Mouse (Mus musculus) activated CD4-positive, CD25-positive, alpha-beta regulatory T cell (primary cell): Measurements from ENCODE around the gene Fam228b. TPM values are rescaled to one million over a fixed set of nuclear protein-coding genes. Genes with fewer than 3 reads are reported as not detected.

Experiments used
- polyA plus RNA-seq, 2 experiments: library from polyadenylated mRNA; unstranded; fragments of 100-300 nt; shearing (Covaris generic); gene quantifications; one replicate each; pipeline ENCODE4 v1.2.1; 2017

Fam228b gene
- 1 to 10 TPM in 1 of 2 experiments, not detected in 1; 1.2 TPM for polyA plus RNA-seq

GRCm38 (mm10) chr12:4768492-4769332 lies at the start of gene Fam228b, which contains the start of gene Pfn4:
Gene Fam228b, minus strand, starts transcription at chr12:4769267.
Gene Pfn4, plus strand, starts transcription at chr12:4769022.

GRCm38 (mm10) chr12:4817361-4818101 lies 48.5 kb upstream of the Fam228b start, which contains the start of gene Sf3b6:
Gene Sf3b6, plus strand, starts transcription at chr12:4817544.

DNA sequence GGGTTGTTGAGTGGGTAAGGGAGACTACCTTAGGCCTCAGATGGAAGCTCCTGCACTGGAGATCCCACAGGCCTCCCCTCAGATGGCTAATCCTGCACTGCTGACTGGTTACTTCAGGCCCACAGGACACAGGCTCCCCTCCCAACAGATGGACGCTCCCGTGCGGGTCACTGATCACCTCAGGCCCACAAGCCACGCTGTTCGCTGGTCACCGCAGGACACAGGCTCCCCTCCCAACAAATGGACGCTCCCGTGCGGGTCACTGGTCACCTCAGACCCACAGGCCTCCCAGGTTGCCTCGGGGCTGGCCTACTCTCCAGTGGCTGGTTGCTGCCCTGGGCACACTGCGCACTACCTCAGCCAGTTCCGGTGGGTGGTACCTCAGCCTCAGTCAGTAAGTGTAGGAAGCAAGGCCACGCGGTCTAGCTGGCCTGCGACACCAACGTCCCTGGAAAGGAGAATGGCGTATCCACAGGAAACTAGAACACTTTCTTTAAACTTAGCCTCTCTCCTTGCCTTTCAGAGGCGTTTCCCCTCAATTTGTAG lies 31.0 kb downstream of the Fam228b start, which contains the start of gene Fam228a:
TSS of gene Fam228a (minus strand) at position 400 of the 546 bp plus-strand sequence.

Other genes starting within 250 kb of the Fam228b start
- 100 to 1,000 TPM; 130 to 168 TPM for gene Itsn2, start 176.6 kb downstream of the Fam228b start, polyA plus RNA-seq
- not detected for gene Gm3625, start 176.3 kb downstream of the Fam228b start, polyA plus RNA-seq
- under 1 TPM in 1 of 2 experiments, not detected in 1; 0.55 TPM for gene Fam228a, start 30.8 kb downstream of the Fam228b start, polyA plus RNA-seq
- gene Pfn4, start 245 bp downstream of the Fam228b start, polyA plus RNA-seq = 1 to 10 TPM in 1 of 2 experiments, under 1 TPM in 1; 0.43 to 1.5 TPM
- gene Sf3b6, start 48.3 kb upstream of the Fam228b start, polyA plus RNA-seq = 100 to 1,000 TPM; 341 to 477 TPM
- 1 to 10 TPM in 1 of 2 experiments, not detected in 1; 1.4 TPM for gene Fkbp1b, start 72.3 kb upstream of the Fam228b start, polyA plus RNA-seq
- 10 to 100 TPM in 1 of 2 experiments, 1 to 10 TPM in 1; 9.4 to 10.3 TPM for gene Wdcp, start 74.0 kb upstream of the Fam228b start, polyA plus RNA-seq
- gene Mfsd2b, start 105.1 kb upstream of the Fam228b start, polyA plus RNA-seq = under 1 TPM; 0.70 to 0.93 TPM
- gene Ubxn2a, start 138.4 kb upstream of the Fam228b start, polyA plus RNA-seq = 10 to 100 TPM; 34.2 to 37.8 TPM
- 10 to 100 TPM; 51.5 to 54.2 TPM for gene Atad2b, start 148.1 kb upstream of the Fam228b start, polyA plus RNA-seq